Mouse (Mus musculus): ENCODE measurements around the gene Ttc19.
"Not testable (repeated sequence)": the region's sequence is repeated elsewhere in the genome, so short reads cannot be mapped to it uniquely, and the experiment has no call there.

Gene Ttc19

GRCm38 (mm10) chr11:62285020-62285419 is 3.7 kb downstream of the Ttc19 start:
- DNase-seq: no peak

DNA sequence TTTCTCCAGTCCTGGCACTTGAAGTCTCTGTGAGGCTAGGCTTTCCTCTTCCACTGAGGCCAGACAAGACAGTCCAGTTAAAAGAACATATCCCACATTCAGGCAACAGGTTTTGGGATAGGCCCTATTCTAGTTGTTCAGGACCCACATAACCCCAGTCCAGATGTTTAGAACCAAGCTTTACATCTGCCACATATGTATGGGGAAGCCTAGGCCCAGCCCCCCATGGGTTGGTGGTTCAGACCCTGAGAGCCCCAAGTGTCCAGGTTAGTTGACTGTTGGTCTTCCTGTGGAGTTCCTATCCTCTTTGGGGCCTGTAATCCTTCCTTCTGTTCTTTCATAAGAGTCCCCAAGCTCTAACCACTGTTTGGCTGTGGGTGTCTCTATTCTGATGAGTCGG is 6.4 kb downstream of the Ttc19 start:
- DNase-seq: no peak

GRCm38 (mm10) chr11:62294121-62294520 is 12.8 kb downstream of the Ttc19 start:
- no peak for DNase-seq

DNA sequence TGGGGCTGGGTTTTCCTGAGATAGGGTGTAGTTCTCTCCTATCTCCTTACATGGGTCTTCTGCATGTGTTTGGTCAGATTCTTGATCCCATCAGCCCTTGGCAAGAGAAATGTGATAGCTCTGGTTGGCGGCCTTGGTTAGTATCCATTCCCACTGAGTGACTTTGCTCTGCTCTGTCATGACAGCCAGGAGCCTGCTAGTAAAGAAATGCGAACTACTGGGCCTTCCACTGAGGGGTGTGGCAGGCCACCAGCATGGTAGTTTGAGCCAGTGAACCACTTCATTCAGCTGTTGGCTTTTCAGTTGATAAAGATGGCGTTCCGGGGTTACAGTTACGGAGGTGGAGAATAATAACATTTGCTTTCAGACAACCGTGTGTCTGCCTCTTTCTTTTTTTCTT is 17.6 kb downstream of the Ttc19 start:
- no peak for DNase-seq

GRCm38 (mm10) chr11:62305866-62306265 is 24.6 kb downstream of the Ttc19 start:
- DNase-seq: no peak

DNA sequence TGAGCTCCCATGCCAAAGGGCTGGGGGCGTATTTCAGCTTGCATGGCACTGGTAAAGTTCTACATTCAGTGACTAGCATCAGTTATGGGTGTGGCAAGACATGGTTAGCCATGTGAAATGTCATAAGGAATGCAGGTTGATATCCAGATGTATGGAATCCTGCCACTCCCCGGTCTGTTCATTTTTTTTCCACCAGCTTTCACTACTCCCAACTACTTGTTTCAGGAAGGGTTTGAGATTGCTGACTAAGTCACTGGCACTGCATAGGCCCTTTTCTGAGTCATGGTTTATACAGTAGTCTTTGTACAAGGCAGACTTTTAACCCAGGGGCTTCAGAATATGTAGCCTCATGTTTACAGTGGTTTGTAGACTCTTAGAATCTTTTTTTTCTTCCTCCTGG is 28.0 kb downstream of the Ttc19 start:
- no peak for DNase-seq

GRCm38 (mm10) chr11:62314984-62315383 is 33.7 kb downstream of the Ttc19 start:
- no peak for DNase-seq

GRCm38 (mm10) chr11:62317746-62318145 is 36.5 kb downstream of the Ttc19 start:
- DNase-seq: no peak

DNA sequence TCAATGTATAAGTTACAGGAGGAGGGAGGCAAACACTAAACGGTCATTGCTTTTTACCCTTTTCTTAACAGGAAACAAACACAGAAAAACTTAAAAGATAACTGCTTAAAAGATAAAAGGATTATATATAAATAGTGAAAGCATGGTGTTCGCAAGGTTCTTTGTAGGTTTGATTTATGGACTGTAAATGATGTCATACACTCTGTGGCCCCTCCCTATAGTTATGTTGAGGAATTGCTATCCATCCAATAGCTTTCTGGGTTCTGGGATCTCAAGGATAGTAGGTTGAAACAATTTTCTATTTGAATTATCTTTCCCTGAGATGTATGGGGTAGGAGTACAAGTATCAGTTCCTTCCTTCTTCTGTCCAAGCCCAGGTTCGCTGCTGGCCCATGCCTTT is 38.8 kb downstream of the Ttc19 start:
- DNase-seq: no peak

DNA sequence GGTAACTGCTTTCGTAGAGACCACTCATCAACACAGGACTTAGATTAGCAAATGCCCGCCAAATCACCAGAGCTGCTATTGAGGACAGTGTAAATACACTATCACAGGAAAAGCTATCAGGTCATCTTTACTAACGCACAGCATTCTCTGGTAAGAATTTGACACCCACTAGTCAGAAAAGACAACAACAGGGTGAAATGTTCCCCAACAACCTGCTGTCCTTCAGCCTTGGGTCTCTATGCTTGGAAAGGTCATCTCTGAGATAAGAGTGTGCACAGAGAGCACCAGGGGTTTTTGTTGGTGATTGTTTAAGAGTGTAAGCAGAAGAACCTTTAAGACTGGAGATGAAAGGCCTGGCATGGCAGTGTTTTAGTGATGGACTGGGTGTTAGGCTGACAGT is 42.4 kb downstream of the Ttc19 start:
- DNase-seq: no peak

DNA sequence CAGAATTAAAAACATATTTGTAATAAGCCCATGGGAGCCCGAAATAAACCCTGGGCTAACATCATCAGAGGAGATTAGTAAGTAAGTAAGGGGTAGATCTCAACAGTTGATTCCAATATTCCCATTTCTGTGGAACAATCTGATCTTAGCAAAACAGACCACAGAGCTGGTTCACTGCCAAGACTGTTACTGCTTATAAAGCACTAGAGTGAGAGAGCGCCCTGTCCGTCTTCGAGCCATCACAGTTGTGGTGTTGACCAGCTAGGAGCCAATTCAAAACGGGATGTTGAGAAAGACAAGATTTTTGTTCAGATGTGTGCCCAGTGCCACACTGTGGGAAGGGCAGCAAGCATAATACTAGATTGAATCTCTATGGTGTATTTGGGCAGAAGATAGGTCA is 49.9 kb downstream of the Ttc19 start:
- no peak for DNase-seq

DNA sequence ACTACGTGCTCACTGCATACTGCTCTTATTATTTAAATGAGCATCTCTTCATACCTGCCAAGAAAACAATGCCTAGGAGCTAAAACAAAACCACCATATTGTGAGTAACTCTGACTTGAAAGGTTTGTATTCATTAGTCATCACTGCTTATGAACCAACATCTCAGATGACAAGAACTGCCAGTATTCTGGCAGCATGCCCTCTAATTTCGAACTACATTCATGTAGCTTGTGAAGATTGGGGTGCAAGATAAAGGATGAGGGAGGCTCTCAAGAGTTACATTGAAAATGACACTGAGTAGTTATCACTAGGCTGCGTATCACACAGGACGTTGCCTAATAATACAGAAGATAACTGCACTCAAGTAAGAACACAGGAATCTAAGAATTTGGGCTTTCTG is 51.0 kb downstream of the Ttc19 start:
- DNase-seq: no peak

DNA sequence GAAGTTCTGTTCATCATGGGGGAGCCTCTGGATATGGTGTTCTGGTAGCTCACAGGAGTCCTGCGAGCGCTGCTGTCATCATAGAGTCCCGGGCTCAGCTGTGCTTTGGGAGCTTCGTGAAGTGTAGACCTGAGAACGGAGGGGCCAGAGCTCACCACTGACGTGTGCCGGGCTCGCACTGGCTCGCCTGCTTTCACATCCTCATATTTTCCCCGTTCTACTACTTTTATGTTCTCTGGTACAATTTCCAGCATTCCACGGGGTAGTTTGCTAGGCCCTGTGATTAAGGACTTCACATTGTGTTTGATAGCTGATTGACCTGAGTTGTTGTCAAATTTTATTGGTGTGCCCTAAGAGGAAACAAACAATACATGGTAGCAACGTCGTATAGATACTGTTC is 61.7 kb downstream of the Ttc19 start:
- no peak for DNase-seq

- DNase-seq: no peak
Measured at GRCm38 (mm10) chr11:62351948-62352347, 70.7 kb downstream of the Ttc19 start.

- DNase-seq: no peak
Measured at GRCm38 (mm10) chr11:62355216-62355615, 73.9 kb downstream of the Ttc19 start.

DNA sequence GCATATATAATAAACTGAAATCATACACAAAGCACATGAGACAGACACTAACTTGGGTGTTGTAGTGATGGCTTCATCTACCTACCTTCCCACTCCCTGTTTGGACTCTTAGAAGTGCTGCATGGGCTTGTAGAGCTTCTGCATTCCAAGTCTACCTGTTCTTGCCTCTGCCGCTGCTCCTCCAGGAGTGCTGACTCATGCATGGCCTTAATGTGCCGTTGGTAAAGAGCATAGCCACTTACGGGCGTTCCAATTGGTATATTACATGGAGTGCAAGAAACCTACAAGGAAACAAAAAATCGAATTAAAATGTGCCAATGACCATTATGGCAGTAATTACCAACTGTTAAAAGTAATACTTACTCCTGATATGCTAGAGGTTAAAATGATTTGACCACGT is 85.6 kb downstream of the Ttc19 start:
- no peak for DNase-seq

GRCm38 (mm10) chr11:62369924-62370323 is 88.7 kb downstream of the Ttc19 start:
- no peak for DNase-seq

- DNase-seq: no peak
Measured at GRCm38 (mm10) chr11:62371776-62372175, 90.5 kb downstream of the Ttc19 start.

DNA sequence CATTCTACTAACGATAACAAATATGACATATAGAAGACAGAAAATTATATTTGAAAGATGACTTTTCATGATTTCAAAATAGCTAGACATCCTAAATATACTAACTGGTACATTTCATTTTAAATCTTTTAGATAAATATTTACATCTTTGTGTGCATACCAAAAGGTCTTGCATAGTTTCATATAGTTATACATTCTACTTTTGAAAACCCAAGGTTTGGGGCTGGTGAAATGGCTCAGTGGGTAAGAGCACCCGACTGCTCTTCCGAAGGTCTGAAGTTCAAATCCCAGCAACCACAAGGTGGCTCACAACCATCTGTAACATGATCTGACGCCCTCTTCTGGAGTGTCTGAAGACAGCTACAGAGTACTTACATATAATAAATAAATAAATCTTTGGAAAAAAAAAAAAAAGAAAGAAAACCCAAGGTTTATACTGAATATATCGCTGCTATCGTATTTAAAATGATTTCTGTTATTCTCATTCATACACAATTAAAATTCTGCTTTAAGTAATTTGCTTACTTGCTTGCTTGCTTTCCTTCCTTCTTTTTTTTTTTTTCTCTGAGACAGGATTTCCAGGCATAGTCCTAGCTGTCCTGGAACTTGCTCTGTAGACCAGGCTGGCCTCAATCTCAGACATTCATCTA is 96.1 kb downstream of the Ttc19 start:
- not testable (repeated sequence) for DNase-seq

Measured in kidney, adult 18-20 months (tissue).